Mouse (Mus musculus) MEL (cell line): ENCODE data around the gene Selenoo. TPM values are rescaled to one million over a fixed set of nuclear protein-coding genes. Genes with fewer than 3 reads are reported as not detected.

Experiments used
- DNase-seq: peaks from one replicate; pipeline ENCODE4 v3.0.0; 2011; ENCODE audit warnings: low read depth, low spot score
- H3K27ac ChIP-seq: 2 replicates; pipeline ENCODE4 v1.5.1; 2012; ENCODE audit warnings: low read depth, mild to moderate bottlenecking, control low read depth, low read length, moderate library complexity; ENCODE audit not compliant: control insufficient read depth
- H3K27me3 ChIP-seq, 2 experiments: fragments of 150-350 bp in 1 of 2; sonication (generic) in 1 of 2; 2 replicates each; pipeline ENCODE4 v1.6.1; 2012; ENCODE audit warnings: low read length in 2 of 2, mild to moderate bottlenecking in 2 of 2, improper control_type of control experiment in 1 of 2, moderate library complexity in 1 of 2; ENCODE audit not compliant: insufficient read depth in 2 of 2, control insufficient read depth in 1 of 2
- H3K36me3 ChIP-seq, 2 experiments: 2 replicates each; pipeline ENCODE4 v1.6.1; 2012 to 2014; ENCODE audit warnings: low read length in 2 of 2, improper control_type of control experiment in 1 of 2, inconsistent platforms in 1 of 2, mild to moderate bottlenecking in 1 of 2; ENCODE audit not compliant: insufficient read depth in 2 of 2, control insufficient read depth in 1 of 2
- H3K4me1 ChIP-seq, 2 experiments: fragments of 150-350 bp in 1 of 2; sonication (generic) in 1 of 2; 2 replicates each; pipeline ENCODE4 v1.6.1; 2012; ENCODE audit warnings: low read length in 2 of 2, improper control_type of control experiment in 1 of 2, mild to moderate bottlenecking in 1 of 2; ENCODE audit not compliant: insufficient read depth in 2 of 2, control insufficient read depth in 1 of 2
- H3K4me3 ChIP-seq, 2 experiments: fragments of 150-350 bp in 1 of 2; sonication (generic) in 1 of 2; 2 replicates each; pipeline ENCODE4 v1.5.1; 2012; ENCODE audit warnings: low read depth in 2 of 2, low read length in 2 of 2, mild to moderate bottlenecking in 2 of 2, moderate library complexity in 2 of 2, control low read depth in 1 of 2, improper control_type of control experiment in 1 of 2; ENCODE audit not compliant: control insufficient read depth in 1 of 2, insufficient read depth in 1 of 2
- H3K79me2 ChIP-seq: 2 replicates; pipeline ENCODE4 v1.6.1; 2012; ENCODE audit warnings: mild to moderate bottlenecking, low read length, moderate library complexity; ENCODE audit not compliant: control insufficient read depth, poor library complexity, insufficient read depth
- H3K9ac ChIP-seq: 2 replicates; pipeline ENCODE4 v1.6.1; 2012; ENCODE audit warnings: low read depth, mild to moderate bottlenecking, control low read depth, low read length, moderate library complexity; ENCODE audit not compliant: control insufficient read depth, poor library complexity, severe bottlenecking
- H3K9me3 ChIP-seq: fragments of 150-350 bp; sonication (generic); replicated peaks from 2 replicates; pipeline ENCODE4 v1.6.1; 2012; ENCODE audit warnings: mild to moderate bottlenecking, low read length, improper control_type of control experiment, moderate library complexity; ENCODE audit not compliant: insufficient read depth
- CHD1 ChIP-seq: IDR thresholded peaks from 2 replicates; pipeline ENCODE4 v1.6.1; 2012; ENCODE audit warnings: low read depth, mild to moderate bottlenecking, inconsistent platforms, low read length, improper control_type of control experiment
- CHD2 ChIP-seq: IDR thresholded peaks from 2 replicates; pipeline ENCODE4 v1.6.1; 2011; ENCODE audit warnings: low read length, improper control_type of control experiment
- CTCF ChIP-seq, 3 experiments: IDR thresholded peaks in 2 of 3; conservative IDR thresholded peaks in 1 of 3; 2 replicates each; pipeline ENCODE4 v1.5.1; 2011 to 2012; ENCODE audit warnings: low read length in 3 of 3, low read depth in 2 of 3, mild to moderate bottlenecking in 2 of 3, improper control_type of control experiment in 1 of 3, inconsistent platforms in 1 of 3, mixed read lengths in 1 of 3, moderate library complexity in 1 of 3; ENCODE audit not compliant: control insufficient read depth in 1 of 3, insufficient read depth in 1 of 3, poor library complexity in 1 of 3, severe bottlenecking in 1 of 3
- ETS1 ChIP-seq: IDR thresholded peaks from 2 replicates; pipeline ENCODE4 v1.6.1; 2012; ENCODE audit warnings: low read depth, mild to moderate bottlenecking, inconsistent platforms, low read length, improper control_type of control experiment, moderate library complexity
- GABPA ChIP-seq: IDR thresholded peaks from 2 replicates; pipeline ENCODE4 v1.6.1; 2012; ENCODE audit warnings: low read depth, mild to moderate bottlenecking, inconsistent platforms, low read length, improper control_type of control experiment, moderate library complexity
- HCFC1 ChIP-seq: IDR thresholded peaks from 2 replicates; pipeline ENCODE4 v1.6.1; 2012; ENCODE audit warnings: low read depth, mild to moderate bottlenecking, inconsistent platforms, low read length, improper control_type of control experiment, moderate library complexity
- KAT2A ChIP-seq: conservative IDR thresholded peaks from 2 replicates; pipeline ENCODE4 v1.6.1; 2012; ENCODE audit warnings: low read depth, low read length, improper control_type of control experiment, inconsistent platforms
- MAFK ChIP-seq: IDR thresholded peaks from 2 replicates; pipeline ENCODE4 v1.6.1; 2011; ENCODE audit warnings: low read depth, mild to moderate bottlenecking, low read length, improper control_type of control experiment, borderline replicate concordance
- MAX ChIP-seq: IDR thresholded peaks from 2 replicates; pipeline ENCODE4 v1.6.1; 2011; ENCODE audit warnings: low read length, improper control_type of control experiment
- MAZ ChIP-seq: IDR thresholded peaks from 2 replicates; pipeline ENCODE4 v1.6.1; 2012; ENCODE audit warnings: low read depth, mild to moderate bottlenecking, inconsistent platforms, low read length, improper control_type of control experiment
- MEF2A ChIP-seq: IDR thresholded peaks from 2 replicates; pipeline ENCODE4 v1.6.1; 2014; ENCODE audit warnings: low read depth, mild to moderate bottlenecking, inconsistent platforms, low read length, improper control_type of control experiment; ENCODE audit not compliant: poor library complexity, insufficient replicate concordance, severe bottlenecking; ENCODE audit errors: extremely low read depth
- MXI1 ChIP-seq: IDR thresholded peaks from 2 replicates; pipeline ENCODE4 v1.6.1; 2011; ENCODE audit warnings: mild to moderate bottlenecking, low read depth, low read length, improper control_type of control experiment
- MYB ChIP-seq: IDR thresholded peaks from 2 replicates; pipeline ENCODE4 v1.6.1; 2011; ENCODE audit warnings: mild to moderate bottlenecking, low read depth, low read length, improper control_type of control experiment
- MYC ChIP-seq: IDR thresholded peaks from 2 replicates; pipeline ENCODE4 v1.6.1; 2011; ENCODE audit warnings: low read depth, mild to moderate bottlenecking, low read length, improper control_type of control experiment, moderate library complexity
- NRF1 ChIP-seq: IDR thresholded peaks from 2 replicates; pipeline ENCODE4 v1.6.1; 2014; ENCODE audit warnings: low read depth, mild to moderate bottlenecking, inconsistent platforms, low read length, improper control_type of control experiment, moderate library complexity; ENCODE audit not compliant: poor library complexity, insufficient read depth, severe bottlenecking
- POLR2A ChIP-seq, 2 experiments: IDR thresholded peaks; 2 replicates each; pipeline ENCODE4 v1.6.1; 2011 to 2012; ENCODE audit warnings: low read length in 2 of 2, mild to moderate bottlenecking in 2 of 2, control low read depth in 1 of 2, improper control_type of control experiment in 1 of 2, low read depth in 1 of 2, moderate library complexity in 1 of 2; ENCODE audit not compliant: control insufficient read depth in 1 of 2, insufficient read depth in 1 of 2, poor library complexity in 1 of 2
- RCOR1 ChIP-seq: IDR thresholded peaks from 2 replicates; pipeline ENCODE4 v1.6.1; 2012; ENCODE audit warnings: low read depth, mild to moderate bottlenecking, inconsistent platforms, low read length, improper control_type of control experiment
- SIN3A ChIP-seq: IDR thresholded peaks from 2 replicates; pipeline ENCODE4 v1.6.1; 2012; ENCODE audit warnings: low read length, improper control_type of control experiment, inconsistent platforms
- TBP ChIP-seq: IDR thresholded peaks from 2 replicates; pipeline ENCODE4 v1.8.0; 2011; ENCODE audit warnings: low read depth, low read length, improper control_type of control experiment
- UBTF ChIP-seq: IDR thresholded peaks from 2 replicates; pipeline ENCODE4 v1.6.1; 2012; ENCODE audit warnings: low read depth, mild to moderate bottlenecking, inconsistent platforms, low read length, improper control_type of control experiment, moderate library complexity, borderline replicate concordance; ENCODE audit not compliant: insufficient read depth
- USF1 ChIP-seq: IDR thresholded peaks from 2 replicates; pipeline ENCODE4 v1.6.1; 2014; ENCODE audit warnings: low read depth, mild to moderate bottlenecking, inconsistent platforms, low read length, improper control_type of control experiment, moderate library complexity
- ZC3H11A ChIP-seq: IDR thresholded peaks from 2 replicates; pipeline ENCODE4 v1.6.1; 2012; ENCODE audit warnings: low read depth, mild to moderate bottlenecking, inconsistent platforms, low read length, improper control_type of control experiment
- ZKSCAN1 ChIP-seq: IDR thresholded peaks from 2 replicates; pipeline ENCODE4 v1.6.1; 2012; ENCODE audit warnings: low read depth, mild to moderate bottlenecking, inconsistent platforms, low read length, improper control_type of control experiment, moderate library complexity
- ZMIZ1 ChIP-seq: IDR thresholded peaks from 2 replicates; pipeline ENCODE4 v1.6.1; 2012; ENCODE audit warnings: low read depth, mild to moderate bottlenecking, inconsistent platforms, low read length, improper control_type of control experiment, moderate library complexity
- polyA plus RNA-seq, 2 experiments: library from polyadenylated mRNA; stranded (reverse) in 1 of 2; unstranded in 1 of 2; fragments of >175 nt in 1 of 2; fragments of >200 nt in 1 of 2; gene quantifications; 2 replicates each; pipeline versions ENCODE4 v1.2.1 to v1.2.4; 2012; ENCODE audit warnings: low replicate concordance in 2 of 2, low read depth in 1 of 2; ENCODE audit not compliant: insufficient read length in 2 of 2, insufficient read depth in 1 of 2, missing spikeins in 1 of 2
- total RNA-seq: library from RNA; depleted of rRNA; stranded (reverse); fragments of 300-350 nt; gene quantifications from 2 replicates; pipeline ENCODE4 v1.2.3, GENCODE M21; 2012

Gene Selenoo
- total and polyA plus RNA-seq, 3 experiments, result 16.6 to 17.3 TPM; not detected in 1

DNA sequence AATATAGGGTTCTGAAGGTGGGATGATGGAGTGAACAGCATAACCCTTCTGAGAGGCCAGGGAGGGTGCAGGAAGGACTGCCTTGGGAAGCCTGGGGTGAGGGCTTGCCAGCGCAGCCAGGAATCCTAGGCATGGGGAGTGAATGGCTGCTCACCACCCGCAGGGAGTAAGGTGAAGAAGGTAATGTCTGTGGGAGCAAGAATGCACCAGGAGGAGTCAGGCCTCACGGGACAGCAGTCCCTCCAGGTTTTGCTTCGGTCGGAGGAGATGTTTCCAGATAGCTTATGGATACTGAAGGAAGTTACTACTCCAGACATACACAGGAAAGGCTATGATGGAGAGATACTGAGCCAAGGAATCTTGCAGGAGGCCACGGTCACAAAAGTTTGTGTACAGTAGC, 30.1 kb upstream of the Selenoo start:
- no peak overlapping the region for H3K9ac ChIP-seq
- TF ChIP-seq SIN3A (no peak), MYC (no peak), MEF2A (no peak), POLR2A (IDR thresholded peaks at IDR 0.05; ENCODE audit: control insufficient read depth in 1 of 2, insufficient read depth in 1 of 2, low read depth in 1 of 2, low read length in 2 of 2, poor library complexity in 1 of 2) (no peak), USF1 (no peak), MAFK (no peak), GABPA (no peak), MAZ (no peak), CHD2 (no peak), ZC3H11A (no peak), MAX (no peak), UBTF (no peak), RCOR1 (no peak)
- TF ChIP-seq, all 39 proteins: peak for 0
- DNase-seq, result no peak
- no peaks in the 10 kb centered on the region for H3K79me2 ChIP-seq
- H3K27me3 ChIP-seq, result peaks cover 0 to 6% of the 10 kb centered on the region in 2 experiments; a peak in 3 of 4 replicates
- H3K36me3 ChIP-seq, result no peaks in the 10 kb centered on the region
- no peak overlapping the region for H3K4me3 ChIP-seq
- H3K27ac ChIP-seq, result no peak overlapping the region
- H3K4me1 ChIP-seq, result no peaks in the 10 kb centered on the region
- H3K9me3 ChIP-seq, result no peaks in the 10 kb centered on the region

- no peak within 1 kb of the TSS for H3K9ac ChIP-seq
- no peak for TF ChIP-seq ZKSCAN1
- no peak for TF ChIP-seq NRF1
- no peak for TF ChIP-seq MAX
- TF ChIP-seq GABPA, result no peak
- no peak for TF ChIP-seq MXI1
- TF ChIP-seq TBP, result no peak
- TF ChIP-seq CHD1, result no peak
- TF ChIP-seq POLR2A (IDR thresholded peaks at IDR 0.05; ENCODE audit: control insufficient read depth in 1 of 2, insufficient read depth in 1 of 2, low read depth in 1 of 2, low read length in 2 of 2, poor library complexity in 1 of 2), result no peak
- TF ChIP-seq SIN3A, result no peak
- TF ChIP-seq CTCF (IDR thresholded peaks at IDR 0.05 in 2 of 3, conservative IDR thresholded peaks at IDR 0.05 in 1 of 3; ENCODE audit: control insufficient read depth in 1 of 3, insufficient read depth in 1 of 3, low read depth in 2 of 3, low read length in 3 of 3, poor library complexity in 1 of 3, severe bottlenecking in 1 of 3), result no peak
- no peak for TF ChIP-seq RCOR1
- TF ChIP-seq ZMIZ1, result no peak
- no peak for TF ChIP-seq CHD2
- TF ChIP-seq ETS1, result no peak
- no peak for TF ChIP-seq MYB
- no peak for TF ChIP-seq MEF2A
- TF ChIP-seq MAFK, result no peak
- no peak for TF ChIP-seq KAT2A
- no peak for TF ChIP-seq HCFC1
- H3K9me3 ChIP-seq, result no peaks in the 10 kb centered on the region
- H3K27me3 ChIP-seq, result peaks cover 2 to 7% of the 10 kb centered on the region in 2 experiments; a peak in 3 of 4 replicates
- no peak within 1 kb of the TSS for H3K27ac ChIP-seq
- no peaks in the 10 kb centered on the region for H3K79me2 ChIP-seq
- no peak within 1 kb of the TSS for H3K4me3 ChIP-seq
- DNase-seq, result no peak
- no peaks in the 10 kb centered on the region for H3K36me3 ChIP-seq
- no peaks in the 10 kb centered on the region for H3K4me1 ChIP-seq
Observed at GRCm38 (mm10) chr15:89059161-89059931, 29.5 kb upstream of the Selenoo start, which contains the start of gene Panx2. Gene Panx2 (plus strand): TSS chr15:89059734.
